Mouse (Mus musculus) ES-Bruce4 (cell line): ENCODE data around the gene Tacr1. TPM values are rescaled to one million over a fixed set of nuclear protein-coding genes. Genes with fewer than 3 reads are reported as not detected.
A peak's percentile ranks its signal among the peaks of the same experiment; 100 is the strongest.

Source experiments
- H3K27ac ChIP-seq: 2 replicates; pipeline ENCODE4 v1.5.1; 2012; ENCODE audit warnings: low read length, inconsistent platforms; ENCODE audit not compliant: insufficient read depth
- H3K27me3 ChIP-seq: 2 replicates; pipeline ENCODE4 v1.6.1; 2012; ENCODE audit warnings: mild to moderate bottlenecking, low read length, inconsistent platforms; ENCODE audit not compliant: control insufficient read depth, poor library complexity, insufficient read depth, severe bottlenecking
- H3K36me3 ChIP-seq: 2 replicates; pipeline ENCODE4 v1.6.1; 2012; ENCODE audit warnings: inconsistent platforms, mild to moderate bottlenecking, low read length, moderate library complexity; ENCODE audit not compliant: control insufficient read depth, poor library complexity, insufficient read depth, severe bottlenecking
- H3K4me1 ChIP-seq: one replicate; pipeline ENCODE4 v1.8.1; 2011; ENCODE audit warnings: low read length; ENCODE audit not compliant: control insufficient read depth, insufficient read depth
- H3K4me3 ChIP-seq: 2 replicates; pipeline ENCODE4 v1.5.1; 2011; ENCODE audit warnings: low read depth, mild to moderate bottlenecking, low read length
- H3K9ac ChIP-seq: 2 replicates; pipeline ENCODE4 v1.6.1; 2012; ENCODE audit warnings: low read depth, mild to moderate bottlenecking, inconsistent platforms; ENCODE audit not compliant: poor library complexity, severe bottlenecking
- H3K9me3 ChIP-seq: replicated peaks from 2 replicates; pipeline ENCODE4 v1.6.1; 2012; ENCODE audit warnings: mild to moderate bottlenecking, low read length, inconsistent platforms; ENCODE audit not compliant: control insufficient read depth, poor library complexity, insufficient read depth, severe bottlenecking
- CTCF ChIP-seq: IDR thresholded peaks from one replicate; pipeline ENCODE4 v1.8.1; 2011; ENCODE audit warnings: low read depth, low read length
- EP300 ChIP-seq: IDR thresholded peaks from 2 replicates; pipeline ENCODE4 v1.6.1; 2011; ENCODE audit warnings: low read depth, low read length; ENCODE audit not compliant: insufficient read depth
- POLR2A ChIP-seq: IDR thresholded peaks from one replicate; pipeline ENCODE4 v1.8.1; 2011; ENCODE audit warnings: low read length; ENCODE audit not compliant: insufficient read depth
- polyA plus RNA-seq: library from polyadenylated mRNA; stranded (reverse); fragments of >200 nt; gene quantifications from 2 replicates; pipeline ENCODE4 v1.2.4, GENCODE M21; 2011; ENCODE audit warnings: low read depth; ENCODE audit not compliant: missing spikeins, insufficient read depth, insufficient read length

Tacr1 gene
- polyA plus RNA-seq, 1 experiment, result not detected

DNA sequence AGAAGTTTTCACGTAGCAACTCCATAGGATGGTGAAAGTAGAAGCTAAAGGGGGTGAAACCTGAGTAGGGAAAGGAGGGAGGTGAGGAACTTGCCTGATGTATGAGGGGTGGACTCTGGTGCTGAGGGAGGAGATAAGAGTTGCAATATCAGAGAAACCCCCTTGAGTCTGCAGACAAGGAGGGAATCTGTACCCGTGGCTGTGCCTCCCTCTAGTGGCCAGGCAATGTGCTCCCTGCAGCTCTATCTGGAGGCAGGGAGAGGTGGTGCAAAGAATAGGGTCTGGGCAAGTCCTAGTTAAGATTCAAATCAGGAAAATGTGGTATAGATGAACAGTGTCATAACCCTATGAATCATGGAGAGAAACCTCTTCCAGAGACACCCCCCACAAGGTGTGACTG lies 201.5 kb downstream of the Tacr1 start:
- H3K4me3 ChIP-seq, result no peak overlapping the region
- TF ChIP-seq POLR2A (no peak), EP300 (no peak), CTCF (peak; percentile 85)
- no peak overlapping the region for H3K9ac ChIP-seq
- no peaks in the 10 kb centered on the region for H3K4me1 ChIP-seq
- no peaks in the 10 kb centered on the region for H3K27me3 ChIP-seq
- peaks cover 5% of the 10 kb centered on the region; the same call in 1 of the 2 replicates for H3K9me3 ChIP-seq
- no peaks in the 10 kb centered on the region for H3K36me3 ChIP-seq
- H3K27ac ChIP-seq, result no peak overlapping the region

DNA sequence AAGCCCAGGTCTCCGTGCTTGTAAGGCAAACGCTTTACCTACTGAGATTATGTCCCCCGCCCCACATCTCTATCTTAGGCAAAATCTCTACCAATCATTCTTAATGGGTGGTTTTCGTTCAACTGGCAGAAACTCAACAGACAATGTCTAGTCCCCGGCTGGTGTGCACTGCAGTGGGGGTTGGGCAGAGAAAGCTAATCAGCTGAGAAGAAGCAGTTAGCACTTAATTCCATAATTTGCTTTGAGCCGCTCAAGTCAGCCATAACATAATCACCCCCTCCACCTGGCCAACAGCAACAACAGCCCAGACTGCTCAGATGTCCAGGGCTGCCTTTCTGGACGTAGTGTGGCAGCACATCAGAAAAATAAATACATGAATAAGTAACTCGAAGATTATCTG lies 202.7 kb downstream of the Tacr1 start:
- Histone ChIP-seq H3K36me3 (no peaks in the 10 kb centered on the region), H3K27ac (no peak overlapping the region), H3K9me3 (peaks cover 5% of the 10 kb centered on the region; the same call in 1 of the 2 replicates), H3K9ac (no peak overlapping the region), H3K27me3 (no peaks in the 10 kb centered on the region), H3K4me3 (no peak overlapping the region), H3K4me1 (no peaks in the 10 kb centered on the region)
- TF ChIP-seq POLR2A (no peak), CTCF (no peak), EP300 (no peak)

DNA sequence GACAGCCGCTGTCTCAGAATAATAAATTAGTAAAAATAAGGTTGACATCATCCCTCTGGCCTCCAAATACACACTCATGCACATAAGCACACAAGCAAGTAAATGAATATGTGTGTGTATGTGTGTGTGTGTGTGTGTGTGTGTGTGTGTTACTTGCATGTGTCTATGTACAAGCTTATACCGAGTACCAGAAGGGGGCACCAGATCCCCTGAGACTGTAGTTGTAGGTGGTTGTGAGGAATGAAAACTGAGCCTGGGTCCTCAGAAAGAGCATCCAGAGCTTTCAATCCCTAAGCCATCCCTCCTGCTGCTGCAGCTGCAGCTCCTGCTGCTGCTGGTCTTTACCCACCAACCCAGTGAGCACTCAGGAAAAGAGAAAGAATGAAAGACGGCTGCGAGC lies 206.6 kb downstream of the Tacr1 start:
- no peaks in the 10 kb centered on the region for H3K9me3 ChIP-seq
- no peak overlapping the region for H3K9ac ChIP-seq
- H3K4me3 ChIP-seq, result no peak overlapping the region

DNA sequence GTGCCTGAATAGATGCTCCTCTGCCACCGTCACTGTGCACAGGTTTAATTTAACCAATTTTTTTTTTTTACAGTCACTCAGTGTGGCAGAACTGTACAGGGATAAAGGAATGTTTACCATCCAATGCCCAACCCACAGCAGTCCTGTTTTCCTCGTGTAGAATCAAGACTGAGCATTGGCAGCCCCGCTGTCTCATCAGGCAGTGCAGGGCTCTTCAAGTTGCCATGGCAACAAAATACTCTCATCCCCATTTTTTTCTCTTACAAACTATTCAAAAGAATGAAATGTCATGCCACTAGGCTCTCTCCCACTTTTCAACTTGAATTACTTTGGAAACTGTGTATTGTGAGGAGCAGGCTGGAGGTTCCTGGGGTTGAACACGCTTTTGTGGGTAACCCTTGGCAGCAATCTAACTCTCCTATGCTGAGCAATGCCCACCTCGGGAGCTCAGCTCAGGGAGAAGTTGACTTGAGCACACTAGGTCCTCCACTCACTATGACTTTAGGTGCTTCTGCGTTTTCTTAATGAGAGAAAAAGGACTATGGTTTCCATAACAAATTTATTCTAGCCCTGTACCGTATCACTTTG lies 207.3 kb downstream of the Tacr1 start:
- Histone ChIP-seq H3K9ac (no peak overlapping the region), H3K4me3 (no peak overlapping the region), H3K27ac (no peak overlapping the region), H3K9me3 (no peaks in the 10 kb centered on the region), H3K4me1 (no peaks in the 10 kb centered on the region), H3K36me3 (no peaks in the 10 kb centered on the region), H3K27me3 (no peaks in the 10 kb centered on the region)
- no peak for TF ChIP-seq CTCF
- no peak for TF ChIP-seq POLR2A
- no peak for TF ChIP-seq EP300

More for the DNA sequence above, 206.6 kb downstream of the Tacr1 start:
- no peak for TF ChIP-seq POLR2A
- no peak for TF ChIP-seq EP300
- no peak for TF ChIP-seq CTCF
- H3K27me3 ChIP-seq, result no peaks in the 10 kb centered on the region
- H3K27ac ChIP-seq, result no peak overlapping the region
- H3K4me1 ChIP-seq, result no peaks in the 10 kb centered on the region
- no peaks in the 10 kb centered on the region for H3K36me3 ChIP-seq
